Mouse (Mus musculus) olfactory bulb, adult 2 months (tissue): ENCODE measurements at regions not wholly inside any gene's neighbourhood (a gene's known extent, or its start where the extent isn't known, plus 50 kb on each side); places are given as distances from the start of the nearest gene placed in this dataset.
A peak's percentile ranks its signal among the peaks of the same experiment; 100 is the strongest.

Experiments
- H3K27ac ChIP-seq: fragments of 200-500 bp; 2 replicates; pipeline ENCODE4 v1.5.1; 2012; ENCODE audit warnings: low read depth, low read length; ENCODE audit not compliant: insufficient read depth
- H3K4me1 ChIP-seq: fragments of 200-500 bp; 2 replicates; pipeline ENCODE4 v1.6.1; 2012; ENCODE audit warnings: low read length; ENCODE audit not compliant: control insufficient read depth, insufficient read depth
- H3K4me3 ChIP-seq: fragments of 200-500 bp; 2 replicates; pipeline ENCODE4 v1.5.1; 2012; ENCODE audit warnings: mild to moderate bottlenecking, low read depth, low read length, moderate library complexity; ENCODE audit not compliant: insufficient read depth
- CTCF ChIP-seq: fragments of 200-500 bp; IDR thresholded peaks from 2 replicates; pipeline ENCODE4 v1.5.1; 2012; ENCODE audit warnings: low read depth, mild to moderate bottlenecking, low read length, moderate library complexity; ENCODE audit not compliant: insufficient read depth
- POLR2A ChIP-seq: fragments of 200-500 bp; IDR thresholded peaks from 2 replicates; pipeline ENCODE4 v1.6.1; 2012; ENCODE audit warnings: mild to moderate bottlenecking, low read depth, low read length, moderate library complexity; ENCODE audit not compliant: insufficient read depth
- WGBS: fragments of 180-500 bp; shearing (Covaris S2); methylation state at CpG from one replicate; pipeline ENCODE4 v1.1.7; 2018; 5-methylcytosine and 5-hydroxymethylcytosine counted together

- peak overlapping the region; percentile 10; the same call in 1 of the 2 replicates for H3K4me3 ChIP-seq
- 41% methylated on average over 11 of the region's 11 CpGs for WGBS
- H3K27ac ChIP-seq: no peak overlapping the region
These were observed 154.6 kb upstream of the Usp9x start for GRCm38 (mm10) chrX:12916684-12917083.

DNA sequence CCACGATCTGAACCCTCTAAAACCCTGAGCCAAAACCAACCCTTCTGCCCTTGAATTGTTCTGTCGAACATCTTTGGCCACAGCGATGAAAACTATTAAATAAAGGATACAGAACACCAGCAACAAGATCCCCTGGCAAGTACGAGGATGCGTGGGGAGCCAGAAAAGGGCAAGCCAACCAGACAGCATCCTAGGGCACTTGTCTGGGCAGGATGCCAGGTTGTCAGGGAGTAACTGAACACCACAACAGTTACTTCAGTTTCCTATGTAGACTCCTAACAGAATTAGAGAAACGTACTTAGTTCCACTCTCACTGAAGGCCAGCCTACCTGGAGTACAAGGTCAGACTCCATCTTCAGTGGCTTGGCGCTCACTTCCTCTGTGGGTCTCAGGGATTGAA lies 138.4 kb upstream of the Med14 start:
- 66% methylated on average over 7 of the region's 7 CpGs for WGBS
- H3K4me1 ChIP-seq: no peaks in the 10 kb centered on the region
- no peak overlapping the region for H3K27ac ChIP-seq
- no peak overlapping the region for H3K4me3 ChIP-seq
- TF ChIP-seq CTCF (no peak), POLR2A (no peak)

More at GRCm38 (mm10) chrX:12916684-12917083, 154.6 kb upstream of the Usp9x start:
- no peaks in the 10 kb centered on the region; the same call in 1 of the 2 replicates for H3K4me1 ChIP-seq
- TF ChIP-seq POLR2A (no peak), CTCF (no peak)

DNA sequence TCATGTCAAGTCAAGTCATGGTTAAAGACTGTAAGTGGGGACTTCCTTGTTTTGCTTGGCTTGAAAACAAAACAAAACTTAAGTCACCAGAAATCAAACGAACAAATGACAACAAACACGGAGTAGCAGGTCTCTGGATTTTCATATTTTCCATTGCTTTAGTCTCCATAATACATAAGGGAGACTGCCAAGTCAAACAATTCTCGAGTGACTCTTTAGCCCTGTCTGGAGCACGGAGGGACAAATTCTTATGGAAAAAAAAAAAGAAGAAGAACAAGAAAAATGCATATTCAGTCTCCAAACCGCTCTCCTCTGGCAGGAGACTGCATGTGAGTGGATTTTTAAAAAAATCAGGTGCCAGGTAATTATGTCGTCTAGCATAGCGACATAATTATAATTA lies 129.6 kb upstream of the Med14 start:
- 58% methylated on average over 7 of the region's 7 CpGs for WGBS
- TF ChIP-seq POLR2A (no peak), CTCF (no peak)
- Histone ChIP-seq H3K4me3 (no peak overlapping the region), H3K27ac (no peak overlapping the region), H3K4me1 (no peaks in the 10 kb centered on the region)

DNA sequence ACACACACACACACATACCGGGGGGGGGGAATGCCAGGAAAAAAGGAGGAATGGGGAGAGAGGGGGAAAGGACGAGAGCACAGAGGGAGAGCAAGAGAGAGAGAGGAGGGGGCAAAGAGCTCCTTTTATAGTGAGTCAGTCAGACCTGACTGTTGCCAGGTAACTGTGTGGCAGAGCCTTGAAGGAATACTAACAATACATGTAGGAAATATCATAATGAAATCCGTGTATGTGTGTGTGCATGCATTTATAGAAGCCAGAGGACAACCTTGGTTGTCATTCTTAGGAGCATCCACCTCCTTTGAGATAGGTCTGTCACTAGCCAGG lies 127.6 kb upstream of the Med14 start:
- no peak overlapping the region for H3K27ac ChIP-seq
- TF ChIP-seq POLR2A (no peak), CTCF (no peak)
- H3K4me3 ChIP-seq: no peak overlapping the region
- 72% methylated on average over 3 of the region's 3 CpGs for WGBS
- H3K4me1 ChIP-seq: no peaks in the 10 kb centered on the region

- no peak overlapping the region for H3K4me3 ChIP-seq
- H3K27ac ChIP-seq: no peak overlapping the region
- 54% methylated on average over 3 of the region's 3 CpGs for WGBS
- no peaks in the 10 kb centered on the region for H3K4me1 ChIP-seq
- TF ChIP-seq CTCF (no peak), POLR2A (no peak)
These were observed 127.0 kb upstream of the Med14 start for GRCm38 (mm10) chrX:12888708-12889481.

DNA sequence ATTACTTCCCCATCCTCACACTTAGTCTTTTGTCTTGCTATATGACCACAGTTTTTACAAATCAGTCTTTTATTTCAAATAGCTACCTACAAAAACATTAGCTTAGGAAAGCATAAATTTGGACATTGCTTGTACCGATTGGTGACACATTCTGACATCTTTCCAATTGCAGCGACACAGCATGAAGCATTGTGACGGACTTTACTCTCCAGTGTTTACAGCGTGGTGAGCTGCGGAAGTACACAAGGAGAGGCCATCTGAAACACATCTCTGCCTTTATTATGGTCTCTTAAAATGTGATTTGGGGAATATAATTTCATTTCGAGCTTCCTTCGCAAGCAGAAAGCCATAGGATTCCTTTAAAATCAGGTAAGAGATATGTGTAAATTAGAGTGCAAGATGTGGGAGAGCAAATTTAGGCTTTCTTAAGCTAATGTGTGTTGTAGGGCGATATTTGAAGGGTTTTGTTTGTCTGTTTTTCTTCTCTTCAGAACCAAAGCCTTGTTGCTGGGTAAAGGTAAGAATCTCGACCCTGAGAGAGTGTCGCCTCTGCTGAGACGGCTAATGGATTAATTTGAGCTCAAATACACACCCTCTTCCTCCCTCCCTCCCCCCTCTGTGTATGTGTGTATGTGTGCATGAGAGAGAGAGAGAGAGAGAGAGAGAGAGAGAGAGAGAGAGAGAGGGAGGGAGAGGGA lies 126.3 kb upstream of the Med14 start:
- 61% methylated on average over 11 of the region's 11 CpGs for WGBS
- no peak for TF ChIP-seq CTCF
- no peak for TF ChIP-seq POLR2A
- no peak overlapping the region for H3K4me3 ChIP-seq
- H3K4me1 ChIP-seq: no peaks in the 10 kb centered on the region
- no peak overlapping the region for H3K27ac ChIP-seq

- no peak overlapping the region for H3K4me3 ChIP-seq
- no peak overlapping the region for H3K27ac ChIP-seq
- TF ChIP-seq CTCF: no peak
- TF ChIP-seq POLR2A: no peak
- H3K4me1 ChIP-seq: no peaks in the 10 kb centered on the region
- WGBS: 64% methylated on average over 2 of the region's 2 CpGs
These were observed 125.6 kb upstream of the Med14 start for GRCm38 (mm10) chrX:12887516-12887915.

DNA sequence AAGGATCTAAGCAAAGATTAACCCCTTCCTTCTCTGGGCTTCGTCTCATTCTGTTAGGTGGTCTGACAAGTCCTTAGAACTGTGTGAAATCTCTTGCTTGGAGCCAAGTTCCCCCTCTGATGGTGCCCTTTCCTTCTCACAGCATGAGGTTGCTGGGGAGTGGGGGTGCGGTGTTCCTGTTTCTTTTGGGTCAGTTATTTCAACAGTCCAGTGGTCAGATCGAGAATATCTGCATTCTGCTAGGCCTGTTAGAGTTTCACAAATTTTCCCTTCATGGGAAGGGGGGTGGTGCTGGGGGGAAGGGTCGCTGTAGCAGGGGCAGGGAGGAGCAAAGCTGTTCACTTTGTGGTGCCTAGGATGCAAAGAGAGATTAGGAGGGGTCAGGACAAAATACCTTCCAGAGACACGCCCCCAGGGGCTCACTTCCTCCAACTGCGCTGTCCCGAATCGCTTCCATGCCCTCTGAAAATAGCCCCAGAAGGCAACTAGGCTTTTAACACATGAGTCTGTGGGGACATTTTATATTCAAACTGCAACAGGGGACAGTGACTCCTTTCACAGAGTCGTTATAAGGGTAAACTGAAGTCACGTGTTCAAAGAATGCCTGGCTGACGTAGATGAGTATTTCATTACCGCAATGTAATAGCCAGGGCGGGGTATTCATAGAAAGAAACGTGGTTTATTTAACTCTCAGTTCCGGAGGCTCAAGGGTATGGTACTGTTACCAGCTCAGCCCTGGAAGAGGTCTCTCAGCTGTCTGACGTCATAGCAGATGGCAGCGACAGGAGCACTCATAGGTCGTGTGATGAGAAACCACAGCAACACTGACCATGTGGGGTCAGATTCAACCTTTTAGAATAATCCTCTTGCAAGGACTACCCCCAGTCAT lies 124.5 kb upstream of the Med14 start:
- WGBS: 50% methylated on average over 18 of the region's 18 CpGs
- TF ChIP-seq POLR2A (no peak), CTCF (no peak)
- Histone ChIP-seq H3K27ac (no peak overlapping the region), H3K4me3 (no peak overlapping the region), H3K4me1 (no peaks in the 10 kb centered on the region)

DNA sequence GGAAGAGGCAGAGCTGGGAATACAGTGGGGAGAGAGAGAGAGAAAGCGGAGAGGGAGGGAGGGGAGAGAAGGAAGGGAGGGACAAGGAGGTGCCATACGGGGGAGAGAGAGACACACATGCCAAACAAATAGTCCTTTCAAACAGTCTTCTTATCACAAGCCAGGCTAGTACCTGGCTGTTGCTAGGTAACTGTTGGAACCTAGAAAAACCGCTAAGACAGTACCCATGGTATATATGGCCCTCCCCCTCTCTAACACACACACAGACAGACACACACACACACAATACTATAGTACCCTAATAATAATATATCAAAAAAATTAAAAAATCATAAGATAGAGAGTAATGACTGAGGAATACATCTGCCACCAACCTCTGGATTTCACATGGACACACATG lies 117.4 kb upstream of the Med14 start:
- WGBS: 68% methylated on average over 3 of the region's 3 CpGs
- Histone ChIP-seq H3K4me1 (no peaks in the 10 kb centered on the region), H3K4me3 (no peak overlapping the region), H3K27ac (no peak overlapping the region)
- no peak for TF ChIP-seq POLR2A
- TF ChIP-seq CTCF: no peak
